Mouse (Mus musculus) adrenal gland, postnatal 4 days (tissue): ENCODE data around the gene Kcng4. TPM values are rescaled to one million over a fixed set of nuclear protein-coding genes. Genes with fewer than 3 reads are reported as not detected.

Experiments used
- DNase-seq, 2 experiments: peaks; one replicate each; pipeline ENCODE4 v3.0.0; 2021 to 2022; ENCODE audit warnings: low spot score in 2 of 2, mixed read lengths in 2 of 2
- total RNA-seq, 2 experiments: library from RNA; stranded (reverse); gene quantifications; 2 replicates each; pipeline ENCODE4 v1.2.3; 2021

The Kcng4 gene
- total RNA-seq, 2 experiments from 2014 or later, result 0.59 to 0.81 TPM

DNA sequence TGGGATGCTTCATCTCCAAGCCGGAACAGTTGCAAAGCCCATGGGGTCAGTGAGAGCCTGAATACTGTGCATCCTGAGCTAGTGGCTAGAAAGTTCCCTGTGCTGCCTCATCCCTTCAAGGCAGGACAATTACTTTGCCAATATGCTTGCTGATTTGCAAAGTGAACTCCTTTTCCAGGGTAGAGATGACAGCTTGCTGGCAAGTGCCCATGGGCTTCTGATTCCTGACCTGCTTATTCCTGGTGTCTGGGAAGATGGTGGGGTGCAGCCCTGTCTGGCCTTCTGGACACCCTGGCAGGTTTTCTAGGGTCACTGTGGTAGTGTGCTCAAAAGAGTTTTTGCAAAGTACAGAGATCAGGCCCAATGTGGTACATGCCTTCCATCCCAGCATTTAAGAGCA is 7.5 kb upstream of the Kcng4 start:
- no peak for DNase-seq

GRCm38 (mm10) chr8:119641058-119641457 is 5.6 kb upstream of the Kcng4 start:
- no peak for DNase-seq

GRCm38 (mm10) chr8:119639798-119640197 is 4.3 kb upstream of the Kcng4 start:
- no peak for DNase-seq

DNA sequence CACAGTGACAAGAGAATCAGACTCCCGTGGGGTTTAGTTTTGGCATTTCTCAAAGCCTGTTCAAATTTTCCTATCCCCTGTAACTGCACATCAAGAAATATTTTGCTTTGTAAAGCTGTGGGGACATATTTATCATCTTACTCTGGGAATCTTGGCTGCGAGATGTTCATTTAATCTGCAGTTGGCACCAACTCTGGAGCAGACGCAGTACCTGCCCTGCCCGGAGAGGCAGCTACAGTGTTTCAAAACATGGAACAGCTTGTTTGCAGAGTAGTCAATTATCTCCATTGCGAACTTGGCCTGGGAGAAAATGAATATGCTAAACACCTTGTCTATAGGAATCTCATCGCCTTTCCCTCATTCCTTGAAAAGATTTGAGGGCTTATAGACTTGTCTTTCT is 2.8 kb upstream of the Kcng4 start:
- DNase-seq, result no peak

DNA sequence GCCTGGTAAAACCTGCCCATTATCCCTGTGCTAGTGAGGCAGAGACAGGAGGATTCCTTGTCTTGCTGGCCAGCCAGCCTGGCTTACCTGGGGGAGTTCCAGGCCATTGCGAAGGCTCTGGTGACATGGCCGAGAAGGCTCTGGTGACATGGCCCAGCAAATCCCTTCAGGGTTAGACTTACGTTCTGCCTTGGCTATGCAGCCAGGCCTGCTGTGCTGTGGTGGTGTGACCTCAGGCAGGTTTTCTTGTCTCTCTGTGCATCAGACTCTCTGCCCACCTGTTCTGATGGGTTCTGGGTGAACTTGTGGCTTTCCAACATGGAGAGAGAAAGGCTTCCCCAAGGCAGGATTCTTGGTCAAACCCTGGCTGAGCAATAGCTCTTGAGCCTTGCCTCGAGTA is 1.9 kb upstream of the Kcng4 start:
- no peak for DNase-seq

DNA sequence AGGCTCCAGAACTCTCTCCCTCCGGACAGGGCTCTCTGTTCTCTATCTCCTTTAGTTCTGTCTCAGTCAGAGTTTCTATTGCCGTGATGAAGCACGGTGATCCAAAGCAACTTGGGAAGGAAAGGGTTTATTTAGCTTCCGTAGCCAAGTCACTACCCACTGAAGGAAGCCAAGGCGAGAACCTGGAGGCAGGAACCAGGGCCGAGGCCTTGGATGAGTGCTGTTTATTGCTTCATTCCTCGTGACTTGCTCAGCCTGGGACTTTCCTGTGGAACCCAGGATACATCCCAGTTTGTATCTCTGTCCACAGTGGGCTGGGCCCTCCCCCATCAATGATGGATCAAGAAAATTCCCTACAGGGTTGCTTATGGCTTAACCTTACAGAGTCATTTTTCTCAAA is 1.3 kb upstream of the Kcng4 start:
- DNase-seq, result no peak

GRCm38 (mm10) chr8:119635958-119636357 is 478 bp upstream of the Kcng4 start:
- DNase-seq, result no peak

DNA sequence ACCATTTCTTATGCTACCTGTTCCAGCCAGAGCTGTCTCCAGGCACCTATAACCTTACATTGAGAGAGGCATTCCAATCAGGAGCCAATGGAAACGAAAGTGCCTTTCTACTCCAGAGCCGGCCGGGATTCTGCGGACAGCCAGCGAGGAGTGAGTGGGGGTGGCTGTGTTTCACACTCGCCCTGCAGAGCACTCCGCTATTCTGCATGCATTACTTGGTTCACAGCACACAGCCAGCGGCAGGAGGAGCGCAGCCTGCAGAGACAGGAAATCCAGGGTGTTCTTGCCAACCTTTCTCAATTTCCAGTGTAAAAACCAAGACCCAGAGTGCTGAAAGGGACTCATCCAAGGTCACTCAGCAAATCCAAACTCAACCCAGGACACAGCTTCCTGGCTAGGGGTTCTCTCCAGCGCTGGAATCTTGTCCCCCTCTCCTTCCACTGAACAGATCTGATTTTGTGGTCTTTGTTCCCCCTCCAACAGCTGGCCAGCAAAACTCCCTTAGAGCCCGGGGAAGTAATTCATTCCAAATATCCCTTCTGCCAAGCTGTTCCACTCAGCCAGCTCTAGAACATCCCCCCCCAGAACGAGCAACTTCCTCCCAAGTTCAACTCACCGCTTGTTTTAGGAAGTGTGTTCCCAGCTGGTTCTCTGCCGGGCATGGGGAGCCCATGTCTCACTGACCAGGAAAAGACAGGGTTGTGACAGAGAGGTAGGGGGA is 704 bp downstream of the Kcng4 start:
- DNase-seq, result no peak

GRCm38 (mm10) chr8:119632909-119633308 is 2.6 kb downstream of the Kcng4 start:
- DNase-seq, result no peak

DNA sequence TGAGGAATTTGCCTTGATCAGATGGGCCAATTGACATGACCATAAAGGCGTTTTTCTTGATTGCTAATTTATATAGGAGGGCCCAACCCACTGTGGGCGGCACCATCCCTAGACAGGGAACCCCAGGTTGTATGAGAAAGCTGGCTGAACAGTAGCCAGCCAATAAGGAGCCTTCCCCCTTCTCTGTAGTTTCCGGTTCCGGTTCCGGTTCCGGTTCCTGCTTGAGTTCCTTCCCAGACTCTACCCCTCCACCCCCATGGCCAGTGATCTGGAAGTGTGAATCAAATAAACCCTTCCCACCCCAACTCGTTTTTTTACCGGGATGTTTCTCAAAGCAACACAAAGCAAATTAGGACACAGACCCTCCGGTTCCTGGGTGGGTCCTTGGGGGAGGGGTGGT is 3.2 kb downstream of the Kcng4 start:
- no peak for DNase-seq

- DNase-seq, result no peak
Observed at GRCm38 (mm10) chr8:119630841-119631240, 4.6 kb downstream of the Kcng4 start.

GRCm38 (mm10) chr8:119627613-119628359 is 7.7 kb downstream of the Kcng4 start:
- no peak for DNase-seq

DNA sequence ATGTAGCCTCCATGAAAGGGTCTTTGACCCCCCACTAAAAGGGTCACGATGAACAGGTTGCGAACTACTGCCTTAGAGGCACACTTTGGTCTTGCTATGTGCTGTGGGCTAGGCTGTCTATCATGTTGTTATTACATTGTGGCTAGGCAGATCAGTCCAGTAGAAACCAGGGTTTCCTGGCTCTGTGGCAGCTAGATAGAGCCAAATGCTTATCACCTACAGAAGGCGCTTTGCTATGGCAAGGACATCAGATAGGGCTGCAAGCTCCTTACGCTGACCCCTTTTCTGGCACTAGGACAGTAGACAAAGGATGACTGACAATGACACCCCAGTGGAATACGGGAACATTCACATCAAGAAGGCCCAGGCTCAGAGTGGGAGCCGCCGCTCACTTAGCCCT is 8.3 kb downstream of the Kcng4 start:
- DNase-seq, result no peak

DNA sequence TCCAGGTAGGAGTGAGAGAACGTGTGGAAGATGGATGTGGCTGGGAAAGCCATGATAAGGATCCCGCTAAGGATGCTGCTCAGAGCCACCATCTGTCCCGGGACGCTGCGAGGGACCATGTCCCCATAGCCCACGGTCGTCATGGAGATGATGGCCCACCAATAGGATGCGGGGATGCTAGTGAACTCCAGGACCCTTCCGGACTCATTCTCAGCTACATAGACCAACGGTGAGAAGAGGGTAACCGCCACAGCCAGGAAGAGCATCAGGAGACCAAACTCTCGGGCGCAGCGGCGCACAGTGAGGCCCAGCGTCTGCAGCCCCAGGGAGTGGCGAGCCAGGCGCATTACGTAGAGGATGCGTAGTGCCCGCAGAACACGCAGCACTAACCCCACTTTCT is 9.7 kb downstream of the Kcng4 start:
- DNase-seq, result no peak

- no peak for DNase-seq
Observed at GRCm38 (mm10) chr8:119624916-119625315, 10.6 kb downstream of the Kcng4 start.

GRCm38 (mm10) chr8:119623744-119624143 is 11.7 kb downstream of the Kcng4 start:
- DNase-seq, result no peak

DNA sequence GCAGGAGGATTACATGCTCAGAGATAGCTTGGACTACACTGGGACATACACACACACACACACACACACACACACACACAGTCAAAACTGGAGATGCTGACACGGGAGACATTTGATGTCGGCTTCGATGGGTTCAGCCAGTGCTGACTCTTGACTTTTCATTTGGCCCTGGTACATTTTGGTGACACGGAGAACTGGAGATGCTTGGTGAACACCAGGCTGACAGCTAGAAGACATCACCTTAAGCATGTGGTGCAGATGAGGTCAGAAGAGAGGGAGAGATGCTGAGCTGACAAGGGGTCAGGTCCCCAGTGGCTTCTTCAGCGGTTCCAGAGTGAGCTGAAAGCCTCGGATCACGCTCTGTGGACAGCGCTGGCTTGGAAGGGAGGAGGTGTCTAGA is 12.4 kb downstream of the Kcng4 start:
- no peak for DNase-seq

DNA sequence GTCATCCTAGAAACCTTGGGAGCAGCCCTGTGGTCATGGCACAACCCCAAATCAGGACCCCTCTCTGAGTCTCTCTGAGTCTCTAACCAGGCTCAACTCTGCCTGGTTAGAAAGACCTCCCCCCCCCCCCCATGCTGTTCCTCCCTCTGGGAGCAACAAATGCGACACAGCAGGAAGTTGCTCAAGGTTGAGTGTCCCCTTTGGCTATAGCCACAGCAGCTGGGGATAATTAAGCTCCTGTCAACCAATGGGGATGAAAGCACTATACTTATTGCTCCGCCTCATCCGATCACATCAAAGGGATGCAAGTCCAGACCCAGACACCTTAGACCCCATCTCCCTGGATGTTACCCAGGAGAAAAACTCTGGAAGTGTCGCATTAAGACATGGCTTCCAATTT is 12.9 kb downstream of the Kcng4 start:
- no peak for DNase-seq

DNA sequence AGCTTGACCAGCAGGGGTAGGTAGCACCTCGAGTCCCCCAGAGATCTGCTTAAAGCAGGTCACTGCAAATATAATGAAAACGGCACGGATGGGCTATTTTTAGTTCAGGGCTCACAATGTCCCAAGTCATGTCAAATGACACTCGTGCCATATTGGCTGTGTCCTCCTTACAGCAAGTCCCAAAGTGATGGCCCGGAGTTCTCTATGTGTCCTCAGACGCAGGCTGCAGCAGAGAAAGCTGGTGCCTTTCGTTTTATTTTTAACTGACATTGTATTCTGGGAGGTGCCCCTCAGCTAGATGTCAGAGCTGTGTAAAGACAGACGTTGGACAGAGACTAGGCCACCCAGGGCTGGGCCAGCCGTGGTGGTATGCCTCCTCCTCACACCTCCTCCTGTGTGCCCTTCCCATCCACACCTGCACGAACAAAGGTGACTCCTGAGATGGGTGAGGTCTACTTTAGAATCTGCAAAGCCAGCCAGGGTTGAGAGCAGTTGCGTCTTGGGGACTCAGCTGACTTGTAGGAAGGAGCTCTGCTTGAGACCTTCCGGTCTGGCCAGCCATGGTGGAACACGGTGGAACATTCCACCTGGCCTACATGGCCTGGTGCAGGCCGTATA is 14.5 kb downstream of the Kcng4 start:
- no peak for DNase-seq

- no peak for DNase-seq
Observed at GRCm38 (mm10) chr8:119620116-119620840, 15.2 kb downstream of the Kcng4 start.

DNA sequence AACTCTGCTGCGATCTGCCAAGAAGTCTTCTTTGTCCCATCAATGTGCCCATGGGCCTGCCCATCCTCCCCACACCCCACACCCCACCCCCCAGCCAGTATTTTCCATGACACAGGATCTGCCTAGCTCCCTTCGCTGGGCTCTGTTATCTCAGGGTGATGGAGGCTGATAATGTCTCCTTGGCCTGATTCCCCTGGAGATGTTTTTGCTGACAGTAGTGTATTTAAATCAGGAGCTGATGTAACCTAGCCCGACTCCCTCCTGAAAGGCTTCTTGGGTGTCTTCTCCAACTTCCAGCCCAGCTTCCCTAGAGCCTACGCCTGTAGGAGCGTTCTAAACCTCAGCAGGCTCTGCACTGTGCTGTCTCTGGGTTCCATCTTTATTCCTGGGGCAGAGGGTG is 16.6 kb downstream of the Kcng4 start:
- no peak for DNase-seq

GRCm38 (mm10) chr8:119617586-119617985 is 17.9 kb downstream of the Kcng4 start:
- no peak for DNase-seq
